ENCODE assay signal across 13 mouse cellular contexts in the genomic region with DNA sequence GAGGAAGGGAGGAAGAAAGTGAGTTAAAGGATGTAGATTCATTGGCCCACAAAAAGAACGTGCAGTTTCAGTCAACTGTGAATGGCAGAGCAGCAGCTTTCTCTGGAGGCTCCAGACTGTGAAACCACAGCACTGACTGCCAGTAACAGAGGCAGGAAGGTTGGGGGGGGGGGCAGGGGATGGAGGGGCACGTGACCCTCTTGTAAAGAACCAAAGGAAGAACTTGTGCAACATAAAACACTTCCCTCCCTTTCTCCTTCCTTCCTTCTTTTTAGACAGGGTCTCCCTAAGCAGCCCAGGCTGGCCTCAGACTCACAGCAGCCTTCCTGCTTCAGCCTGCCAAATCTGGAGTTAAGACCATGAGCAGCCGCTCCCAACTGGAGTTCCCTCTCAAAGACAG.
"Had no signal": no experiment of that assay in that cellular context is flagged by ENCODE, and none has a peak within 500 bp of the region (broad histone marks: within the 10 kb centered on the region; RNA-seq: fewer than 3 reads in every experiment).

No protein-coding gene starts in this region.

- H3K4me3 ChIP-seq: left cerebral cortex, adult 2 months; limb, embryonic 10.5 days; liver, embryonic 12.5 days; lung, embryonic 15.5 days; megakaryocyte, embryonic 14.5 days; midbrain, embryonic 15.5 days; neural tube, embryonic 12.5 days had no signal

- H3K9me3 ChIP-seq: limb, embryonic 10.5 days; liver, embryonic 12.5 days; lung, embryonic 15.5 days; midbrain, embryonic 15.5 days had no signal

- H3K4me1 ChIP-seq: liver, embryonic 12.5 days; lung, embryonic 15.5 days; midbrain, embryonic 15.5 days; neural tube, embryonic 12.5 days had no signal

- H3K36me3 ChIP-seq: limb, embryonic 10.5 days; liver, embryonic 12.5 days; lung, embryonic 15.5 days; midbrain, embryonic 15.5 days; neural tube, embryonic 12.5 days had no signal

- DNase-seq: kidney, adult 18-20 months; kidney, postnatal 10 days; kidney, postnatal 4 days; lung, postnatal 36 days; right cerebral cortex, postnatal 14 days; thymus, postnatal 4 days had no signal

- H3K27me3 ChIP-seq: liver, embryonic 12.5 days; lung, embryonic 15.5 days; megakaryocyte, embryonic 14.5 days; midbrain, embryonic 15.5 days; neural tube, embryonic 12.5 days had no signal

- ATAC-seq: liver, embryonic 12.5 days; midbrain, embryonic 15.5 days had no signal

- H3K27ac ChIP-seq: left cerebral cortex, adult 2 months; limb, embryonic 10.5 days; liver, embryonic 12.5 days; lung, embryonic 15.5 days; midbrain, embryonic 15.5 days; neural tube, embryonic 12.5 days had no signal
